13 mouse cellular contexts compared by ENCODE assay signal in the genomic region with DNA sequence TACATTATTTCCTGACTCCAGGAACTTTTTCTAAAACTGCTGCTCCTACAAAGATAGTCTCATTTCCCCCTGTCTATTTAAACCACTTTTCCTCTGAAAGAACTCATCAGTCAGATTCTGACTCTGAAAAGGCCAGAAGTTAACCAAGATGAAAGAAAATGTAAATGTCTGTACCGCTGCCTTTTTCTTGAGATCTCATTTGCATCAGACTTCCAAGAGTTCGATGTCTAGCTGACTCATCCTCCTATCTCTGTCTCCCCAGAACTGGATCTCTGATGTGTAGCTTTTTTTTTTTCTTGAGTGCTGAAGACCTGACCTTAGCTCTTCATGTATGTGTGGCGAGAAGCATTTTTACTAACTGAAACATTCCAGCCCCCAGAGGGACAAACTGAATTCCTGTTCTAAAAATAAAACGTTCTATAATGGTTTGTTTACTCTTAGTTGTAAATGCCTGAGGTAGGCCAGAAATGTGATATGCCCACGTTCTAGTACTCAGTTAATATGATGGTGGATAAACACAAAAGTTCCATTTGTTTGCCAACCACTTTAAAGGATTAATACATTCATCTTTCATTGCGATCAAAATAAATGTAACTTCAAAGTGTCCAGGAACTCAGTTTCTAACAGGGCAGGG. TPM values are rescaled to one million over a fixed set of nuclear protein-coding genes. Genes with fewer than 3 reads are reported as not detected.
A peak's percentile ranks its signal among the peaks of the same experiment; 100 is the strongest.
DNase-seq lines count a peak whose midpoint lies in the region; ATAC-seq and TF ChIP-seq lines count a peak whose summit lies in the region.
"Had no signal": no experiment of that assay in that cellular context is flagged by ENCODE, and none has a peak within 500 bp of the region (broad histone marks: within the 10 kb centered on the region; RNA-seq: fewer than 3 reads in every experiment).

No protein-coding gene starts in this region.

- H3K4me3 ChIP-seq in heart, embryonic 14.5 days (ENCODE audit: control insufficient read depth in 1 of 2, insufficient read depth in 1 of 2, low read depth in 1 of 2, low read length in 2 of 2) = no peak overlapping the region
- no peak overlapping the region for H3K4me3 ChIP-seq in myocyte
- H3K4me3 ChIP-seq: kidney, embryonic 15.5 days; neural tube, embryonic 12.5 days had no signal

- peak overlapping the region; percentile 65 to 68 for H3K27ac ChIP-seq in heart, embryonic 14.5 days (replicated peaks in 1 of 2; ENCODE audit: control insufficient read depth in 1 of 2, insufficient read depth in 1 of 2, low read depth in 2 of 2, low read length in 2 of 2)
- H3K27ac ChIP-seq: hindbrain, embryonic 14.5 days; kidney, embryonic 15.5 days; neural tube, embryonic 12.5 days had no signal

- no peaks in the 10 kb centered on the region for H3K27me3 ChIP-seq in heart, embryonic 14.5 days (ENCODE audit: control insufficient read depth, insufficient read depth, low read length)
- no peaks in the 10 kb centered on the region for H3K27me3 ChIP-seq in myocyte (ENCODE audit: control insufficient read depth, insufficient read depth, insufficient read length)
- H3K27me3 ChIP-seq: kidney, embryonic 15.5 days; neural tube, embryonic 12.5 days had no signal

- no peak overlapping the region for H3K4me2 ChIP-seq in heart, embryonic 14.5 days (ENCODE audit: low read length)
- peak overlapping the region; percentile 43 for H3K4me2 ChIP-seq in myocyte (ENCODE audit: low read depth)
- H3K4me2 ChIP-seq: hindbrain, embryonic 14.5 days; kidney, embryonic 15.5 days; neural tube, embryonic 12.5 days had no signal

- H3K9me3 ChIP-seq in heart, embryonic 14.5 days (ENCODE audit: control insufficient read depth, low read length) = no peaks in the 10 kb centered on the region
- H3K9me3 ChIP-seq: kidney, embryonic 15.5 days; neural tube, embryonic 12.5 days had no signal

- 23% methylated on average over 6 of the region's 6 CpGs for WGBS in heart, embryonic 14.5 days

- no peak for DNase-seq in heart, adult 9 months (ENCODE audit: low spot score in 2 of 2)
- DNase-seq in ES-CJ7 (ENCODE audit: low read depth, low spot score) (peak; percentile 85), R1 (ENCODE audit: low read depth, low spot score) (peak; percentile 85)
- DNase-seq in B cell, adult 2 months = no peak
- DNase-seq in thymus, postnatal 25 days = no peak
- DNase-seq: adrenal gland, adult 8-10 months; cerebellum, adult 11-12 months; midbrain, embryonic 14.5 days had no signal

- H3ac ChIP-seq in myocyte (ENCODE audit: control insufficient read depth, insufficient read length) = no peak overlapping the region

- H3K9ac ChIP-seq in heart, embryonic 14.5 days (ENCODE audit: low read length) = no peak overlapping the region
- H3K9ac ChIP-seq: hindbrain, embryonic 14.5 days; kidney, embryonic 15.5 days; neural tube, embryonic 12.5 days had no signal

- ATAC-seq in heart, embryonic 14.5 days (ENCODE audit: insufficient number of reproducible peaks, insufficient read depth, low FRiP score, low read depth) = no peak

- H3K79me2 ChIP-seq in myocyte (ENCODE audit: control insufficient read depth, insufficient read depth) = no peaks in the 10 kb centered on the region

- no peak for TF ChIP-seq POLR2A in myocyte (IDR thresholded peaks at IDR 0.05; ENCODE audit: insufficient read length, low read depth)

- H3K4me1 ChIP-seq in heart, embryonic 14.5 days (ENCODE audit: control insufficient read depth in 2 of 2, insufficient read depth in 2 of 2, low read length in 2 of 2) = peaks cover 2 to 20% of the 10 kb centered on the region in 2 experiments; a peak in 3 of 4 replicates
- H3K4me1 ChIP-seq: kidney, embryonic 15.5 days; neural tube, embryonic 12.5 days had no signal

- H3K36me3 ChIP-seq in heart, embryonic 14.5 days (ENCODE audit: control insufficient read depth, insufficient read depth, low read length) = no peaks in the 10 kb centered on the region
- no peaks in the 10 kb centered on the region for H3K36me3 ChIP-seq in myocyte (ENCODE audit: control insufficient read depth, insufficient read depth)
- H3K36me3 ChIP-seq: kidney, embryonic 15.5 days; neural tube, embryonic 12.5 days had no signal

TF ChIP-seq in myocyte, 11 proteins besides CTCF, POLR2A, EP300 and RAD21:
- TF ChIP-seq MYOD1 (IDR thresholded peaks at IDR 0.05; ENCODE audit: control insufficient read depth in 1 of 3, insufficient read length in 2 of 3, low read depth in 2 of 3) (no peak), CEBPB (IDR thresholded peaks at IDR 0.05; ENCODE audit: insufficient read depth, poor library complexity, severe bottlenecking) (no peak), MAX (IDR thresholded peaks at IDR 0.05; ENCODE audit: low read depth) (no peak), REST (IDR thresholded peaks at IDR 0.05; ENCODE audit: insufficient read depth, insufficient read length) (no peak), E2F4 (IDR thresholded peaks at IDR 0.05; ENCODE audit: insufficient read depth) (no peak), SRF (IDR thresholded peaks at IDR 0.05; ENCODE audit: control insufficient read depth, insufficient read length, low read depth) (no peak), POLR2AphosphoS2 (IDR thresholded peaks at IDR 0.05; ENCODE audit: insufficient read length, low read depth) (no peak), USF1 (IDR thresholded peaks at IDR 0.05; ENCODE audit: low read depth) (no peak), TCF3 (IDR thresholded peaks at IDR 0.05; ENCODE audit: insufficient read length, low read depth) (no peak), TCF12 (IDR thresholded peaks at IDR 0.05; ENCODE audit: insufficient read depth, poor library complexity, severe bottlenecking) (no peak), MYOG (IDR thresholded peaks at IDR 0.05; ENCODE audit: control insufficient read depth in 1 of 3, insufficient read depth in 1 of 3, insufficient read length in 2 of 3, low read depth in 2 of 3) (no peak)

RNA-seq across cellular contexts. Expression of gene Fbxo30, which starts 51.5 kb away (rescaled TPM):
- polyA plus RNA-seq in heart, embryonic 14.5 days (2014; fragmentation: Nextera tagmentation; extraction: Ambion mirVana) = 33.5 and 36.8 TPM in 2 replicates
- 4.9 TPM for polyA plus RNA-seq in myocyte (2012; fragmentation: generic; extraction: Trizol)

Comparison
In these comparisons a context has a peak if more than half of its experiments do, and no peak if none do; other contexts are left out.
1. DNase-seq: peak in ES-CJ7 (single experiment) and R1 (single experiment); none in heart, adult 9 months (0 of 2), B cell, adult 2 months (0 of 2) and thymus, postnatal 25 days (single experiment).